10 mouse cellular contexts compared by ENCODE assay signal in genomic region chr12:102453581-102453980, GRCm38 (mm10). TPM values are rescaled to one million over a fixed set of nuclear protein-coding genes. Genes with fewer than 3 reads are reported as not detected.
DNase-seq lines count a peak whose midpoint lies in the region; ATAC-seq and TF ChIP-seq lines count a peak whose summit lies in the region.
"Had no signal": no experiment of that assay in that cellular context is flagged by ENCODE, and none has a peak within 500 bp of the region (broad histone marks: within the 10 kb centered on the region; RNA-seq: fewer than 3 reads in every experiment).

No protein-coding gene starts in this region.

- H3K27ac ChIP-seq in spleen, adult 2 months (ENCODE audit: insufficient read depth, low read length), result peak overlapping the region; percentile 87
- H3K27ac ChIP-seq in stomach, embryonic 16.5 days (ENCODE audit: low read length), result peak overlapping the region; percentile 6; the same call in 1 of the 2 replicates
- H3K27ac ChIP-seq: embryonic facial prominence, embryonic 13.5 days; limb, embryonic 15.5 days had no signal

- H3K4me3 ChIP-seq in spleen, adult 2 months (ENCODE audit: extremely low read depth, insufficient read depth, insufficient read length), result no peak overlapping the region
- no peak overlapping the region for H3K4me3 ChIP-seq in stomach, embryonic 16.5 days (replicated peaks; ENCODE audit: low read length)
- H3K4me3 ChIP-seq: embryonic facial prominence, embryonic 13.5 days; limb, embryonic 15.5 days had no signal

- TF ChIP-seq POLR2A in spleen, adult 2 months (IDR thresholded peaks at IDR 0.05; ENCODE audit: low read depth, low read length), result no peak

- no peak overlapping the region for H3K4me2 ChIP-seq in stomach, embryonic 16.5 days (ENCODE audit: low read depth, low read length)
- H3K4me2 ChIP-seq: embryonic facial prominence, embryonic 13.5 days; limb, embryonic 15.5 days had no signal

- H3K9ac ChIP-seq in stomach, embryonic 16.5 days (ENCODE audit: low read length), result no peak overlapping the region
- H3K9ac ChIP-seq: embryonic facial prominence, embryonic 13.5 days; limb, embryonic 15.5 days had no signal

- no peak for TF ChIP-seq CTCF in spleen, adult 2 months (IDR thresholded peaks at IDR 0.05; ENCODE audit: extremely low read depth, insufficient read depth, insufficient read length, insufficient replicate concordance)

- no peaks in the 10 kb centered on the region for H3K9me3 ChIP-seq in stomach, embryonic 16.5 days (replicated peaks; ENCODE audit: control insufficient read depth, low read length)
- H3K9me3 ChIP-seq: embryonic facial prominence, embryonic 13.5 days; limb, embryonic 15.5 days had no signal

- H3K4me1 ChIP-seq in spleen, adult 2 months (ENCODE audit: control insufficient read depth, insufficient read depth, insufficient read length), result peaks cover 36% of the 10 kb centered on the region
- no peaks in the 10 kb centered on the region for H3K4me1 ChIP-seq in stomach, embryonic 16.5 days (ENCODE audit: control insufficient read depth, insufficient read depth, low read length)

- 30% methylated on average over 6 of the region's 6 CpGs for WGBS in spleen, adult 2 months
- 43% methylated on average over 6 of the region's 6 CpGs for WGBS in stomach, embryonic 16.5 days

- no peaks in the 10 kb centered on the region for H3K36me3 ChIP-seq in spleen, adult 2 months (ENCODE audit: control insufficient read depth, insufficient read depth, low read length)
- no peaks in the 10 kb centered on the region for H3K36me3 ChIP-seq in stomach, embryonic 16.5 days (ENCODE audit: control insufficient read depth, insufficient read depth, low read length)
- H3K36me3 ChIP-seq: embryonic facial prominence, embryonic 13.5 days; limb, embryonic 15.5 days had no signal

- peak; percentile 52 for DNase-seq in gastrocnemius, adult 18-20 months (ENCODE audit: low spot score)
- no peak for DNase-seq in gastrocnemius, postnatal 10 days
- DNase-seq in spleen, adult 2 months (ENCODE audit: low read depth in 1 of 2, low spot score in 2 of 2), result peak; percentile 56 to 83
- DNase-seq in spleen, postnatal 14 days (ENCODE audit: low spot score in 2 of 2), result no peak
- peak; percentile 64 to 82 for DNase-seq in kidney, postnatal 25 days
- no peak for DNase-seq in testis, postnatal 10 days (ENCODE audit: low spot score)
- DNase-seq in layer of hippocampus, postnatal 36 days, result no peak

- no peak for ATAC-seq in stomach, embryonic 16.5 days (ENCODE audit: insufficient read depth, low FRiP score)

- no peaks in the 10 kb centered on the region for H3K27me3 ChIP-seq in spleen, adult 2 months (ENCODE audit: control insufficient read depth, insufficient read depth, low read length)
- H3K27me3 ChIP-seq in stomach, embryonic 16.5 days (ENCODE audit: control insufficient read depth, insufficient read depth, low read length), result no peaks in the 10 kb centered on the region
- H3K27me3 ChIP-seq: embryonic facial prominence, embryonic 13.5 days; limb, embryonic 15.5 days had no signal

RNA-seq across cellular contexts. Expression of gene Lgmn, which starts 14.0 kb away (rescaled TPM):
- 10 to 100 TPM; 24.5 to 25.9 TPM for total RNA-seq in gastrocnemius, adult 18-20 months (2021)
- 100 to 1,000 TPM in 1 of 2 experiments, 10 to 100 TPM in 1; 90.0 to 100 TPM for total RNA-seq in gastrocnemius, postnatal 10 days (2021)
- polyA plus RNA-seq in spleen, adult 2 months (2012; rRNA removed), result 111 and 132 TPM in 2 replicates
- 86.5 and 90.3 TPM in 2 replicates for polyA plus RNA-seq in stomach, embryonic 16.5 days (2015; fragmentation: Nextera tagmentation; extraction: Ambion mirVana)
- total RNA-seq in layer of hippocampus, postnatal 36 days (2021), result 10 to 100 TPM; 83.0 to 84.8 TPM

RNA-seq across cellular contexts. Expression of gene Golga5, which starts 15.4 kb away (rescaled TPM):
- 10 to 100 TPM; 29.5 to 31.3 TPM for total RNA-seq in gastrocnemius, adult 18-20 months (2021)
- total RNA-seq in gastrocnemius, postnatal 10 days (2021), result 10 to 100 TPM; 22.0 to 25.3 TPM
- 6.9 and 9.3 TPM in 2 replicates for polyA plus RNA-seq in spleen, adult 2 months (2012; rRNA removed)
- polyA plus RNA-seq in stomach, embryonic 16.5 days (2015; fragmentation: Nextera tagmentation; extraction: Ambion mirVana), result 35.9 and 37.5 TPM in 2 replicates
- total RNA-seq in layer of hippocampus, postnatal 36 days (2021), result 10 to 100 TPM; 26.0 to 27.1 TPM

Comparison
In these comparisons a context has a peak if more than half of its experiments do, and no peak if none do; other contexts are left out.
1. DNase-seq: peak in gastrocnemius, adult 18-20 months (single experiment), spleen, adult 2 months (2 of 2) and kidney, postnatal 25 days (2 of 2); none in gastrocnemius, postnatal 10 days (single experiment), spleen, postnatal 14 days (0 of 2), testis, postnatal 10 days (single experiment) and layer of hippocampus, postnatal 36 days (0 of 2).